Mouse (Mus musculus) lung, postnatal 0 days (tissue): ENCODE measurements at regions not wholly inside any gene's neighbourhood (a gene's known extent, or its start where the extent isn't known, plus 50 kb on each side); places are given as distances from the start of the nearest gene placed in this dataset.

Source experiments
- ATAC-seq: fragments of 200-750 bp; cut with Nextera tagmentation; 2 replicates; pipeline ENCODE4 v1.8.0; 2017; ENCODE audit warnings: moderate library complexity
- DNase-seq: peaks from one replicate; pipeline ENCODE4 v3.0.0-alpha.2; 2016; ENCODE audit warnings: low spot score
- H3K27ac ChIP-seq: fragments of 300-500 bp; sonication (generic); 2 replicates; pipeline ENCODE4 v1.5.1; 2014; ENCODE audit warnings: antibody characterized with exemption, mild to moderate bottlenecking, low read length, mixed read lengths
- H3K27me3 ChIP-seq: fragments of 300-500 bp; sonication (generic); replicated peaks from 2 replicates; pipeline ENCODE4 v1.6.1; 2014; ENCODE audit warnings: low read length, mixed read lengths; ENCODE audit not compliant: insufficient read depth
- H3K36me3 ChIP-seq: fragments of 300-500 bp; sonication (generic); 2 replicates; pipeline ENCODE4 v1.6.1; 2014; ENCODE audit warnings: low read length, mixed read lengths; ENCODE audit not compliant: insufficient read depth
- H3K4me1 ChIP-seq: fragments of 300-500 bp; sonication (generic); 2 replicates; pipeline ENCODE4 v1.6.1; 2014; ENCODE audit warnings: antibody characterized with exemption, low read depth, low read length, mixed read lengths; ENCODE audit not compliant: insufficient read depth
- H3K4me2 ChIP-seq: fragments of 300-500 bp; sonication (generic); replicated peaks from 2 replicates; pipeline ENCODE4 v1.6.1; 2014; ENCODE audit warnings: low read depth, mild to moderate bottlenecking, low read length, moderate library complexity, mixed read lengths
- H3K4me3 ChIP-seq: fragments of 300-500 bp; sonication (generic); 2 replicates; pipeline ENCODE4 v1.5.1; 2014; ENCODE audit warnings: low read depth, low read length
- H3K9ac ChIP-seq: fragments of 300-500 bp; sonication (generic); replicated peaks from 2 replicates; pipeline ENCODE4 v1.6.1; 2014; ENCODE audit warnings: low read depth, mild to moderate bottlenecking
- H3K9me3 ChIP-seq: fragments of 300-500 bp; sonication (generic); 2 replicates; pipeline ENCODE4 v1.6.1; 2016; ENCODE audit warnings: low read length, mixed read lengths
- CTCF ChIP-seq: IDR thresholded peaks from 2 replicates; pipeline ENCODE4 v1.5.1; 2016; ENCODE audit warnings: antibody characterized with exemption, mild to moderate bottlenecking
- EP300 ChIP-seq: IDR thresholded peaks from 2 replicates; pipeline ENCODE4 v1.6.1; 2016; ENCODE audit warnings: antibody characterized with exemption, mild to moderate bottlenecking, control low read depth
- whole genome bisulfite sequencing: fragments of 180-500 bp; shearing (Covaris S2); extraction: QIAGEN DNeasy Blood & Tissue Kit; methylation state at CpG from one replicate; pipeline ENCODE4 v1.1.7; 2014; 5-methylcytosine and 5-hydroxymethylcytosine counted together

DNA sequence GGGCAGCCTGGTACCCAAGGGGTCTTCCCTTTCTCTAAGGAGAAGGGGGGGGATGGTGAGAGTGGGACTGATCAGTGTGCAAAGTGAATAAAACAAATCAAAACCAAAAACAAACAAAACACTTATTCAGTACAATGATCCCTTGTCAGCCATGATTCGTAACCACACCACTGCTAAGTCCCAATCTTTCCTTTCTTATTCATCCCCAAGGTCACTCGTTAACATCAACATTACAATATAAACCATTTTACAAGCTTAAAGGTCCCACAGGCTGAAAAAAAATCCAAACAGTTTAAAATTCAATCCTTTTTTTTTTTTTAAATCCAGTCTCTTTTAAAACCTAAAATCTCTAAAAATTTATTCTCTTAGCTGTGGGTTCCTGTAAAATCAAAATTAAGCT, 287.1 kb upstream of the Tgfbr2 start:
- no peaks in the 10 kb centered on the region for H3K9me3 ChIP-seq
- H3K4me1 ChIP-seq: no peaks in the 10 kb centered on the region
- 82% methylated on average over 2 of the region's 2 CpGs for WGBS
- TF ChIP-seq CTCF (no peak), EP300 (no peak)
- no peak overlapping the region for H3K9ac ChIP-seq
- H3K4me2 ChIP-seq: no peak overlapping the region
- H3K4me3 ChIP-seq: no peak overlapping the region
- H3K36me3 ChIP-seq: no peaks in the 10 kb centered on the region
- no peak overlapping the region for H3K27ac ChIP-seq
- DNase-seq: no peak
- no peaks in the 10 kb centered on the region for H3K27me3 ChIP-seq
- ATAC-seq: no peak

DNA sequence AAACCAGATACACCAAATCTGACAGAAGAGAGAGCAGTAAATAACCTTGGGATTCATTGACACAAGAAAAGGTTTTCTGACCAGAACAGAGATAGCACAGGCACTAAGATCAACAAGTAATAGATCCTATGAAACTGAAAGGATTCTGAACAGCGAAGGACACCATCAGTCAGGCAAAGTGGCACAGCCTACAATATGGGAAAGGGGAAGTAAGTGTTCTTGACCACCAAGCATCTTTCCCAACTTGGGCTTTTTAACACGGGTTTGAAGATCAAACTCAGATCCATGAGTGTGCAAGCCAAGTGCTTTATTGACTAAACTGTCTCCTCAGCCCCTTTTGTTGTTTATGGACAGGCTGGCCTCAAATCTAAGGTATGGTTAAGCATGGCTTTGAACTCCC, 284.9 kb upstream of the Tgfbr2 start:
- H3K27ac ChIP-seq: no peak overlapping the region
- H3K36me3 ChIP-seq: no peaks in the 10 kb centered on the region
- no peaks in the 10 kb centered on the region for H3K4me1 ChIP-seq
- no peak overlapping the region for H3K9ac ChIP-seq
- no peak for ATAC-seq
- no peak for TF ChIP-seq CTCF
- TF ChIP-seq EP300: no peak
- no peak overlapping the region for H3K4me2 ChIP-seq
- 67% methylated on average over 2 of the region's 2 CpGs for WGBS
- H3K27me3 ChIP-seq: no peaks in the 10 kb centered on the region
- DNase-seq: no peak
- no peaks in the 10 kb centered on the region for H3K9me3 ChIP-seq
- H3K4me3 ChIP-seq: no peak overlapping the region

DNA sequence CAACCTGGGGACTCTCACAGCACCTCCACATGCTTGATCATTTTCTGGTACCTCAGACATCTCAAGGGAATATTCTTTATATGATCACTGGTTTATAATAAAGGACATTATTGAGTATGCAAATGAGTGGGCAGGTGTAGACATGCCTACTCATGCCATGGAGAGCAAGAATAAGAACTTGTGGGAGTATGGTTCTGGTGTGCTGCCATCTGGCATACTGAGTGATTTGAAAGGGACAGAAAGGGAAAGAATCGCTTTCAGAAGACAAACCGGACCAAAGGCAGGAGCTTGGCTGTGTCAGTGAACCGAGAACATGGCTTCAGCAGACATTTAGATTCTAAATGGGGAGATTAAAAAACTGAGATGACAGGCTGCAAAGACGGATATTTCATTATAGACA, 276.9 kb upstream of the Tgfbr2 start:
- no peaks in the 10 kb centered on the region for H3K27me3 ChIP-seq
- no peak overlapping the region for H3K4me2 ChIP-seq
- no peak overlapping the region for H3K27ac ChIP-seq
- H3K36me3 ChIP-seq: no peaks in the 10 kb centered on the region
- no peaks in the 10 kb centered on the region for H3K9me3 ChIP-seq
- 82% methylated on average over 4 of the region's 4 CpGs for WGBS
- DNase-seq: no peak
- no peak for TF ChIP-seq EP300
- TF ChIP-seq CTCF: no peak
- H3K4me1 ChIP-seq: no peaks in the 10 kb centered on the region
- H3K4me3 ChIP-seq: no peak overlapping the region
- no peak for ATAC-seq
- H3K9ac ChIP-seq: no peak overlapping the region

DNA sequence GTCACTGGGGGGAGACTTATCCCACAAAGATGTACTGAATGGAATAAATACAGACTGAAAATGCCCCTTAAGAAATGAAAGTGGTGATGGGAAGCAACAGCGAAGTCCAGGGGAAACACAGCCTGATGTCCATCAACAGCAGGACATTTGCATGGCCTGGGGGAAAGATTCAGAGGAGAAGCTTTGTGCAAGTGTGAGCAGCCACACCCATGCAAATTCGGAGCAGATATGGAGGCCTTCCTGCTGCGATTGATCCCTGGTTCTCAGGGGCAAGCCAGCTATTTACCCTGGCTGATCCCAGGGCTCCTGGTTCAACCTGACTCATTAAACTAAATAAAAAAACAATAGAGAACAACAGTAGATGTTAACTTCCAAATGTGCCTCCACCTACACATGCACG, 275.7 kb upstream of the Tgfbr2 start:
- Histone ChIP-seq H3K4me3 (no peak overlapping the region), H3K4me2 (no peak overlapping the region), H3K9ac (no peak overlapping the region), H3K27ac (no peak overlapping the region), H3K9me3 (no peaks in the 10 kb centered on the region), H3K36me3 (no peaks in the 10 kb centered on the region), H3K4me1 (no peaks in the 10 kb centered on the region), H3K27me3 (no peaks in the 10 kb centered on the region)
- DNase-seq (no peak), ATAC-seq (no peak)
- TF ChIP-seq EP300 (no peak), CTCF (no peak)
- WGBS: 89% methylated on average over 4 of the region's 4 CpGs

DNA sequence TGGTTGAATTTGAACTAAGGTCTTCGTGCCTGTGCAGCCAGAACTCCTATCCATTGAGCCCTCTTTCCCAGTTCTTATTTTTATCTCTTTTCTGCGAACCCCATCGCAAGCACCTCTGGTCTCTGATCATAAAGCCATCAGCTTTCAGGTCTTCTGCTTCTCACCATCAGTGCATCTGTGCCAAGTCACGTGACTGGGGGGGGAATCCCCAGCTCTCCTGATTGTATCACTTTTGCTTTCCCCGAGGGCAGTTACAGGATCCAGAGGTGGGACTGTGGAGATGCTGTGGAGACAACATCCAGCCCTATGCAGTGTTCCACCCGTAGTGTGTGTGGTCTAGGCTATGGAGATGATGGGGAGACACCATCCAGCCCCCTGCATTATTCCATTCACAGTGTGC, 272.6 kb upstream of the Tgfbr2 start:
- Histone ChIP-seq H3K4me3 (no peak overlapping the region), H3K27ac (no peak overlapping the region), H3K4me2 (no peak overlapping the region), H3K9me3 (no peaks in the 10 kb centered on the region), H3K9ac (no peak overlapping the region), H3K4me1 (no peaks in the 10 kb centered on the region), H3K36me3 (no peaks in the 10 kb centered on the region), H3K27me3 (no peaks in the 10 kb centered on the region)
- TF ChIP-seq CTCF: no peak
- no peak for TF ChIP-seq EP300
- DNase-seq (no peak), ATAC-seq (no peak)
- WGBS: 79% methylated on average over 6 of the region's 6 CpGs

DNA sequence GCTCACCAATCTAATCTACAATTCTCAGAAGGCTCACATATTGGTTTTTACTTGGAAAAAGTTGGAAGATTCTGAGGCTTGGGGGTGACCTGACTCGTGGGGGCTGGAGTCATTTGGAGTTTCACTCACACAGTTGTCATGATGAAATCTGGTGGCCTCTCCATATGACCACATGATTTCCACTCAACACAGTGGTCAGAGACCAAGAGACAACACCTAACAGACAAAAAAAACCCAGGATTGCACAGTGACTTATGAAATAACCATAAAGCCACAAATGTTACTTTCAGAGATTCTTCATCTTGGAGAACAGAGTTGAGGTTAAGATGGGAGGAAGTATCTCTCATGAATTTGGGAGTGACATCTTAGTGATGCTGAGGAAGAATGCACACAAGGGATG, 263.4 kb upstream of the Tgfbr2 start:
- no peak for DNase-seq
- H3K4me1 ChIP-seq: no peaks in the 10 kb centered on the region
- no peaks in the 10 kb centered on the region for H3K9me3 ChIP-seq
- H3K4me2 ChIP-seq: no peak overlapping the region
- no peak overlapping the region for H3K9ac ChIP-seq
- H3K27me3 ChIP-seq: no peaks in the 10 kb centered on the region
- TF ChIP-seq CTCF (no peak), EP300 (no peak)
- H3K36me3 ChIP-seq: no peaks in the 10 kb centered on the region
- ATAC-seq: no peak
- no peak overlapping the region for H3K27ac ChIP-seq
- H3K4me3 ChIP-seq: no peak overlapping the region
- WGBS: 61% methylated on average over 1 of the region's 1 CpGs

DNA sequence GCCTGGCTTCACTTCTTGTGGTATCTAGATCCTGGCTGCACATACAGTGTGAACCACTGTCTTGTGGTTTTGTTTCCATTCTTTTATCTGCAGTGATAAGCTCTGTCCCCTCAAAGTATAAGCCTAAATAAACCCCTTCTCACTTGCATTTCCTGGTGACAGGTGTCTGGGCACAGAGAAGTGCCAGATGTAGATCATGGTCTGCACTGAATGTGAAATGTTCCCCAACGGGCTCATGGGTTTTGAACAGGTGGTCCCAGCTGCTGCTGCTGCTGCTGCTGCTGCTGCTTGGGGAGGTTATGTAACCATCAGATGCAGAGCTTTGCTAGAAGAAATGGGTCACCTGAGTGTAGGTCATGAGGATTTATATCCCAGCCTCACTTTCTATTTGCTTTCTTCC, 259.3 kb upstream of the Tgfbr2 start:
- no peaks in the 10 kb centered on the region for H3K9me3 ChIP-seq
- no peaks in the 10 kb centered on the region for H3K4me1 ChIP-seq
- DNase-seq (no peak), ATAC-seq (no peak)
- 65% methylated on average over 1 of the region's 1 CpGs for WGBS
- H3K4me3 ChIP-seq: no peak overlapping the region
- no peak for TF ChIP-seq EP300
- no peak for TF ChIP-seq CTCF
- H3K27me3 ChIP-seq: no peaks in the 10 kb centered on the region
- H3K27ac ChIP-seq: no peak overlapping the region
- H3K9ac ChIP-seq: no peak overlapping the region
- H3K4me2 ChIP-seq: no peak overlapping the region
- no peaks in the 10 kb centered on the region for H3K36me3 ChIP-seq
